Mouse (Mus musculus) liver, embryonic 15.5 days (tissue): ENCODE results near the gene Scd3. TPM values are rescaled to one million over a fixed set of nuclear protein-coding genes. Genes with fewer than 3 reads are reported as not detected.

Source experiments
- ATAC-seq: fragments of 200-750 bp; cut with Nextera tagmentation; 2 replicates; pipeline ENCODE4 v1.8.0; 2017; ENCODE audit warnings: moderate number of reproducible peaks, mild to moderate bottlenecking, moderate library complexity; ENCODE audit not compliant: insufficient read depth
- H3K27ac ChIP-seq: fragments of 300-500 bp; sonication (generic); replicated peaks from 2 replicates; pipeline ENCODE4 v1.5.1; 2015; ENCODE audit warnings: mild to moderate bottlenecking, inconsistent platforms
- H3K27me3 ChIP-seq: fragments of 300-500 bp; sonication (generic); 2 replicates; pipeline ENCODE4 v1.6.1; 2015; ENCODE audit warnings: mild to moderate bottlenecking, inconsistent platforms
- H3K36me3 ChIP-seq: fragments of 300-500 bp; sonication (generic); replicated peaks from 2 replicates; pipeline ENCODE4 v1.6.1; 2015; ENCODE audit warnings: moderate library complexity, mild to moderate bottlenecking, inconsistent platforms
- H3K4me1 ChIP-seq: fragments of 300-500 bp; sonication (generic); replicated peaks from 2 replicates; pipeline ENCODE4 v1.6.1; 2015; ENCODE audit warnings: inconsistent platforms
- H3K4me2 ChIP-seq: fragments of 300-500 bp; sonication (generic); 2 replicates; pipeline ENCODE4 v1.6.1; 2015; ENCODE audit warnings: moderate library complexity, mild to moderate bottlenecking, inconsistent platforms
- H3K4me3 ChIP-seq: fragments of 300-500 bp; sonication (generic); replicated peaks from 2 replicates; pipeline ENCODE4 v1.5.1; 2015; ENCODE audit warnings: mild to moderate bottlenecking, inconsistent platforms
- H3K9ac ChIP-seq: fragments of 300-500 bp; sonication (generic); 2 replicates; pipeline ENCODE4 v1.6.1; 2015; ENCODE audit warnings: moderate library complexity, mild to moderate bottlenecking, inconsistent platforms
- H3K9me3 ChIP-seq: fragments of 300-500 bp; sonication (generic); replicated peaks from 2 replicates; pipeline ENCODE4 v1.6.1; 2016; ENCODE audit warnings: inconsistent platforms
- WGBS: fragments of 180-500 bp; shearing (Covaris S2); methylation state at CpG from one replicate; pipeline ENCODE4 v1.1.7; 2015; ENCODE audit warnings: mixed read lengths; ENCODE audit not compliant: insufficient replicate concordance; 5-methylcytosine and 5-hydroxymethylcytosine counted together
- polyA plus RNA-seq: library from polyadenylated mRNA; unstranded; fragments of >200 nt; fragmentation: Nextera tagmentation; extraction: Ambion mirVana; gene quantifications from 2 replicates; pipeline ENCODE4 v1.2.1, GENCODE M21; 2015

Gene Scd3
- polyA plus RNA-seq, 1 experiment from 2014 or later: not detected

- 74% methylated on average over 13 of the region's 13 CpGs for WGBS
- H3K27ac ChIP-seq: no peak overlapping the region
- H3K4me3 ChIP-seq: no peak overlapping the region
- H3K4me1 ChIP-seq: no peaks in the 10 kb centered on the region; the same call in 1 of the 2 replicates
- ATAC-seq: no peak
- H3K36me3 ChIP-seq: no peaks in the 10 kb centered on the region
- no peak overlapping the region for H3K4me2 ChIP-seq
- no peaks in the 10 kb centered on the region for H3K9me3 ChIP-seq
- H3K9ac ChIP-seq: no peak overlapping the region
- H3K27me3 ChIP-seq: peaks cover 11% of the 10 kb centered on the region; the same call in 1 of the 2 replicates
These were observed 54.4 kb downstream of the Scd3 start for GRCm38 (mm10) chr19:44257377-44257966.

GRCm38 (mm10) chr19:44259484-44259883, 56.4 kb downstream of the Scd3 start:
- Histone ChIP-seq H3K4me3 (no peak overlapping the region), H3K4me2 (no peak overlapping the region), H3K9me3 (no peaks in the 10 kb centered on the region), H3K27me3 (peaks cover 11% of the 10 kb centered on the region; the same call in 1 of the 2 replicates), H3K27ac (no peak overlapping the region), H3K4me1 (peaks cover 5% of the 10 kb centered on the region), H3K9ac (no peak overlapping the region), H3K36me3 (no peaks in the 10 kb centered on the region)
- ATAC-seq: no peak
- 43% methylated on average over 4 of the region's 4 CpGs for WGBS

DNA sequence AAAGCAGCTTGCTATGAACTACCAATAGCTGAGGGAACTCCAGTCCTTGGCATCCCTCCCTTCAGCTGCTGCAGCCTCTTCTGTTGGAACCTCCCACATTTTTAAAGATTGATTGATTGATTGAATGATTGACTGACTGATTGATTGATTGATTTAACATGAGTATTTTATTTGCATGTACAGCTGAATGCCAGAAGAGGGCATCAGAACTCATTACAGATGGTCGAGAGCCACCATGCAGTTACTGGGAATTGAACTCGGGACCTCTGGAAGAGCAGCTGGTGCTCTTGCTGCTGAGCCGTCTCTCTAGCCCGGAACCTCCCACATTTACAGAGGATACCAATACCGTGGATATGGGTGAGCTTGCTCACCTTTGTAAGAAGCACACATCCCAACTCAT, 57.4 kb downstream of the Scd3 start:
- peaks cover 15% of the 10 kb centered on the region for H3K4me1 ChIP-seq
- WGBS: 50% methylated on average over 5 of the region's 5 CpGs
- no peaks in the 10 kb centered on the region for H3K36me3 ChIP-seq
- ATAC-seq: no peak
- no peak overlapping the region for H3K4me2 ChIP-seq
- no peaks in the 10 kb centered on the region for H3K9me3 ChIP-seq
- H3K27ac ChIP-seq: no peak overlapping the region
- H3K9ac ChIP-seq: no peak overlapping the region
- no peak overlapping the region for H3K4me3 ChIP-seq
- peaks cover 11% of the 10 kb centered on the region; the same call in 1 of the 2 replicates for H3K27me3 ChIP-seq

DNA sequence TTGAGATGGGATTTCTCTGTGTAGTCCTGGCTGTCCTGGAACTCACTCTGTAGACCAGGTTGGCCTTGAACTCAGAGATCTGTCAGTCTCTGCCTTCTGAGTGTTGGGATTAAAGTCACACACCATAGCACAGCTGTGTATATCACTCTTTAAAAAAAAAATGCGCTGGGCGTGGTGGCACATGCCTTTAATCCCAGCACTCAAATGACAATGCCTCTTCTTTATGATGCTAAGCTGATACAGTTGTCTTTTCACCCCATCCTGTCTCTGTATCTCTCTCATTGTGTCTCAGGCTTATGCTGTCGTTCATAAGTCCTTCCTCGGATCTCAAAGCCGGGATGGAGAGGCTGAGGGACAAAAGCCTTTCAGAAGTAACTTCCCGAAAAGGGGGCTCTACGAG, 58.7 kb downstream of the Scd3 start:
- no peak overlapping the region for H3K4me3 ChIP-seq
- H3K27ac ChIP-seq: no peak overlapping the region
- peaks cover 11% of the 10 kb centered on the region; the same call in 1 of the 2 replicates for H3K27me3 ChIP-seq
- WGBS: 74% methylated on average over 7 of the region's 7 CpGs
- H3K4me1 ChIP-seq: peaks cover 27% of the 10 kb centered on the region
- no peaks in the 10 kb centered on the region for H3K36me3 ChIP-seq
- ATAC-seq: no peak
- H3K4me2 ChIP-seq: no peak overlapping the region
- H3K9ac ChIP-seq: no peak overlapping the region
- no peaks in the 10 kb centered on the region for H3K9me3 ChIP-seq

GRCm38 (mm10) chr19:44263581-44263980, 60.5 kb downstream of the Scd3 start:
- no peak for ATAC-seq
- WGBS: 69% methylated on average over 3 of the region's 3 CpGs
- H3K36me3 ChIP-seq: no peaks in the 10 kb centered on the region
- H3K9me3 ChIP-seq: no peaks in the 10 kb centered on the region
- H3K4me2 ChIP-seq: no peak overlapping the region
- H3K27me3 ChIP-seq: peaks cover 11% of the 10 kb centered on the region; the same call in 1 of the 2 replicates
- H3K4me1 ChIP-seq: peaks cover 42% of the 10 kb centered on the region
- H3K27ac ChIP-seq: no peak overlapping the region
- no peak overlapping the region for H3K9ac ChIP-seq
- no peak overlapping the region for H3K4me3 ChIP-seq

- Histone ChIP-seq H3K4me1 (peaks cover 42% of the 10 kb centered on the region), H3K9ac (no peak overlapping the region), H3K4me2 (no peak overlapping the region), H3K27me3 (peaks cover 11% of the 10 kb centered on the region; the same call in 1 of the 2 replicates), H3K27ac (peak overlapping the region; percentile 98), H3K9me3 (no peaks in the 10 kb centered on the region), H3K4me3 (no peak overlapping the region), H3K36me3 (no peaks in the 10 kb centered on the region)
- WGBS: 48% methylated on average over 9 of the region's 9 CpGs
- no peak for ATAC-seq
These were observed 61.2 kb downstream of the Scd3 start for GRCm38 (mm10) chr19:44264226-44264625.

- Histone ChIP-seq H3K27me3 (peaks cover 11% of the 10 kb centered on the region; the same call in 1 of the 2 replicates), H3K4me1 (peaks cover 42% of the 10 kb centered on the region), H3K27ac (peak overlapping the region; percentile 98), H3K9ac (0 out of 2 replicates have a peak overlapping the region, but pooled peaks have one; percentile 13), H3K4me3 (no peak overlapping the region), H3K4me2 (peak overlapping the region; percentile 29), H3K36me3 (no peaks in the 10 kb centered on the region), H3K9me3 (no peaks in the 10 kb centered on the region)
- ATAC-seq: no peak
- WGBS: 46% methylated on average over 7 of the region's 7 CpGs
These were observed 62.2 kb downstream of the Scd3 start for GRCm38 (mm10) chr19:44265300-44265699.

DNA sequence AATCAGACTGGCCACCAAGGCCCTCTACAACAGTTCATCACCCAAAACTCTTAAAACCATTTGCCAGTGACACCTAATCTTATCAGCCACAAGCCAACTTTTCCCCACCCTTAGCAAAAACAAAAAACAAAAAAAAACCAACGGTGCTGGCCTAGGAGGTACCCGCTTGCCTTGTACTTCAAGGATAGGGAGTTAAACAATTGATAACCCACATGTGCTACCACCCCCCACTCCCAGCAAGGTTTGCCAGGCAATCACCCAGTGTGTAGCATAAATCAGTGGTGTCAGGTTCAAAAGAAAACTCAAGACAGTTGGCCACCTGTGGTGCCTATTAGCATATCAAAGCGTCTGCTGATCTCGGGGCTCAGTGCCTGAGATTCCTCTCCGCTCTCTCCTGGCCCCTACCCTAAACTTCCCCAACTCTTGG, 62.9 kb downstream of the Scd3 start:
- H3K9ac ChIP-seq: peak overlapping the region; percentile 76
- no peak for ATAC-seq
- H3K27me3 ChIP-seq: peaks cover 11% of the 10 kb centered on the region; the same call in 1 of the 2 replicates
- no peaks in the 10 kb centered on the region for H3K36me3 ChIP-seq
- H3K27ac ChIP-seq: peak overlapping the region; percentile 98
- peaks cover 42% of the 10 kb centered on the region for H3K4me1 ChIP-seq
- no peaks in the 10 kb centered on the region for H3K9me3 ChIP-seq
- 15% methylated on average over 5 of the region's 5 CpGs for WGBS
- H3K4me2 ChIP-seq: peak overlapping the region; percentile 94
- peak overlapping the region; percentile 68 for H3K4me3 ChIP-seq

DNA sequence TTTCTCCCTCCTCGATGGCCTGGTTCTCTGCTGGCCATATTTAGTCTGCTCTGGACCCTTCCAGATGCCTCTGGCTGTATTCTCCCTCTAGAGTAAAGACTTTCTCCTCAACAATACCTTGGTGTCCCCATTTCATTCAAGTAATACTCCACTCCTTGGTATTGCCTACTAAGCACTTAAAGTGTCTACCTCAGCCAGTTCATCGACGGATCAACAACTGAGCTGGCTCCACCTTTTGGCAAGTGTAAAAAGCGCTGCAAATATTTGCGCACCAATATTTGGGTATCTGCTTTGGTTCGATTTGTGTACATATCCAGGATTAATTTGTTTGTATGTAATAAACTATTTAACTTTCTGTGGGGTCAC, 63.4 kb downstream of the Scd3 start:
- H3K9me3 ChIP-seq: no peaks in the 10 kb centered on the region
- peak overlapping the region; percentile 68 for H3K4me3 ChIP-seq
- H3K36me3 ChIP-seq: no peaks in the 10 kb centered on the region
- 15% methylated on average over 6 of the region's 6 CpGs for WGBS
- H3K27me3 ChIP-seq: 0 out of 2 replicates have a peak, but pooled peaks cover 7% of the 10 kb centered on the region
- ATAC-seq: peak; percentile 29
- H3K27ac ChIP-seq: peak overlapping the region; percentile 98
- H3K4me1 ChIP-seq: peaks cover 42% of the 10 kb centered on the region
- peak overlapping the region; percentile 76 for H3K9ac ChIP-seq
- peak overlapping the region; percentile 94 for H3K4me2 ChIP-seq

- Histone ChIP-seq H3K9me3 (no peaks in the 10 kb centered on the region), H3K4me3 (peak overlapping the region; percentile 68), H3K4me2 (peak overlapping the region; percentile 94), H3K27me3 (0 out of 2 replicates have a peak, but pooled peaks cover 6% of the 10 kb centered on the region), H3K36me3 (no peaks in the 10 kb centered on the region), H3K9ac (peak overlapping the region; percentile 76), H3K4me1 (peaks cover 42% of the 10 kb centered on the region), H3K27ac (peak overlapping the region; percentile 98)
- WGBS: under 1% methylated on average over 43 of the region's 43 CpGs
- ATAC-seq: peak; percentile 97
These were observed 63.9 kb downstream of the Scd3 start for GRCm38 (mm10) chr19:44266824-44267498.

- H3K27me3 ChIP-seq: no peaks in the 10 kb centered on the region
- H3K4me1 ChIP-seq: peaks cover 42% of the 10 kb centered on the region
- H3K4me3 ChIP-seq: peak overlapping the region; percentile 68
- no peaks in the 10 kb centered on the region for H3K36me3 ChIP-seq
- H3K9ac ChIP-seq: peak overlapping the region; percentile 76
- H3K9me3 ChIP-seq: no peaks in the 10 kb centered on the region
- WGBS: 14% methylated on average over 18 of the region's 18 CpGs
- peak overlapping the region; percentile 98 for H3K27ac ChIP-seq
- ATAC-seq: no peak
- H3K4me2 ChIP-seq: peak overlapping the region; percentile 94
These were observed 64.5 kb downstream of the Scd3 start for GRCm38 (mm10) chr19:44267499-44268002.
